Mouse (Mus musculus): ENCODE results near the gene Siglece. TPM values are rescaled to one million over a fixed set of nuclear protein-coding genes. Genes with fewer than 3 reads are reported as not detected.
"Not testable (repeated sequence)": the region's sequence is repeated elsewhere in the genome, so short reads cannot be mapped to it uniquely, and the experiment has no call there.

Gene Siglece
- polyA plus RNA-seq, 1 experiment from 2014 or later, result 2.0 TPM

- not testable (repeated sequence) for H3K27me3 ChIP-seq (replicated peaks); H3K9ac ChIP-seq; ATAC-seq (ENCODE audit: insufficient read depth, low FRiP score, low read depth); H3K4me3 ChIP-seq (replicated peaks); H3K9me3 ChIP-seq; H3K4me2 ChIP-seq; H3K36me3 ChIP-seq; H3K4me1 ChIP-seq; H3K27ac ChIP-seq
- 86% methylated on average over 4 of the region's 4 CpGs for WGBS
Observed at GRCm38 (mm10) chr7:43667221-43667620, 7.3 kb upstream of the Siglece start.

- H3K4me2 ChIP-seq, result no peak overlapping the region
- H3K4me3 ChIP-seq (replicated peaks), result no peak overlapping the region
- H3K36me3 ChIP-seq, result no peaks in the 10 kb centered on the region
- no peaks in the 10 kb centered on the region for H3K27me3 ChIP-seq (replicated peaks)
- WGBS, result 83% methylated on average over 1 of the region's 1 CpGs
- H3K9ac ChIP-seq, result no peak overlapping the region
- H3K4me1 ChIP-seq, result no peaks in the 10 kb centered on the region
- H3K27ac ChIP-seq, result no peak overlapping the region
- H3K9me3 ChIP-seq, result no peaks in the 10 kb centered on the region
- no peak for ATAC-seq (ENCODE audit: insufficient read depth, low FRiP score, low read depth)
Observed at GRCm38 (mm10) chr7:43662804-43663203, 2.8 kb upstream of the Siglece start.

- Histone ChIP-seq H3K9me3 (no peaks in the 10 kb centered on the region; the same call in 1 of the 2 replicates), H3K36me3 (no peaks in the 10 kb centered on the region), H3K4me2 (no peak overlapping the region), H3K4me1 (no peaks in the 10 kb centered on the region), H3K27me3 (replicated peaks) (no peaks in the 10 kb centered on the region), H3K4me3 (replicated peaks) (no peak overlapping the region), H3K9ac (no peak overlapping the region), H3K27ac (no peak overlapping the region)
- no peak for ATAC-seq (ENCODE audit: insufficient read depth, low FRiP score, low read depth)
- WGBS, result 58% methylated on average over 6 of the region's 6 CpGs
Observed at GRCm38 (mm10) chr7:43656232-43656631, 3.7 kb downstream of the Siglece start.

- H3K4me1 ChIP-seq, result no peaks in the 10 kb centered on the region
- 64% methylated on average over 3 of the region's 3 CpGs for WGBS
- H3K27me3 ChIP-seq (replicated peaks), result no peaks in the 10 kb centered on the region
- H3K36me3 ChIP-seq, result no peaks in the 10 kb centered on the region
- H3K4me3 ChIP-seq (replicated peaks), result no peak overlapping the region
- H3K4me2 ChIP-seq, result no peak overlapping the region
- H3K9ac ChIP-seq, result no peak overlapping the region
- no peak for ATAC-seq (ENCODE audit: insufficient read depth, low FRiP score, low read depth)
- no peaks in the 10 kb centered on the region; the same call in 1 of the 2 replicates for H3K9me3 ChIP-seq
- no peak overlapping the region for H3K27ac ChIP-seq
Observed at GRCm38 (mm10) chr7:43654519-43654918, 5.4 kb downstream of the Siglece start.

DNA sequence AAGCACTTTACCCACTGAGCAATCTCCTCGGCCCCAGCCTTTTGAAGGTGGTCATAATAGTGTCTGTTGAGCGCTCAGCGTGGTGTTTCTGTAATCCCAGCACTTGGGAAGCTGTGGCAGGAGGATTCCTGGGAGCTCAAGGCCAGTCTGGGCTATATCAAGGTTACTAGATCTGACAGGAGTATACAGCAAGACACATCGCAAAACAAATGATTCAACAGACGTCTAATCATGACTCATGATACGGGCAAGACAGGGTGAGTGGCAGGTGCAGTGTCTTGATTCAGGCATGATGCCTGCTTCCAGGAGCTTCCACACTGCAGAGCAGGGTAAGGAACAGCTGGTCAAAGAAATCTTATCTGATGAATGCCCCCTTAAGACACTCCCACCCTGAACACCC, 7.3 kb downstream of the Siglece start:
- Histone ChIP-seq H3K4me1 (no peaks in the 10 kb centered on the region), H3K27me3 (replicated peaks) (no peaks in the 10 kb centered on the region), H3K4me2 (no peak overlapping the region), H3K4me3 (replicated peaks) (no peak overlapping the region), H3K9ac (no peak overlapping the region), H3K27ac (no peak overlapping the region), H3K36me3 (no peaks in the 10 kb centered on the region), H3K9me3 (no peaks in the 10 kb centered on the region; the same call in 1 of the 2 replicates)
- 82% methylated on average over 6 of the region's 6 CpGs for WGBS
- ATAC-seq (ENCODE audit: insufficient read depth, low FRiP score, low read depth), result no peak

GRCm38 (mm10) chr7:43643046-43643652, 16.8 kb downstream of the Siglece start:
- H3K36me3 ChIP-seq, result no peaks in the 10 kb centered on the region
- H3K4me1 ChIP-seq, result no peaks in the 10 kb centered on the region
- 77% methylated on average over 17 of the region's 17 CpGs for WGBS
- H3K9me3 ChIP-seq, result no peaks in the 10 kb centered on the region
- H3K27ac ChIP-seq, result no peak overlapping the region
- no peak overlapping the region for H3K4me2 ChIP-seq
- ATAC-seq (ENCODE audit: insufficient read depth, low FRiP score, low read depth), result no peak
- H3K4me3 ChIP-seq (replicated peaks), result no peak overlapping the region
- H3K9ac ChIP-seq, result no peak overlapping the region
- no peaks in the 10 kb centered on the region for H3K27me3 ChIP-seq (replicated peaks)

GRCm38 (mm10) chr7:43642587-43642986, 17.4 kb downstream of the Siglece start:
- Histone ChIP-seq H3K9ac (no peak overlapping the region), H3K4me2 (no peak overlapping the region), H3K4me1 (no peaks in the 10 kb centered on the region), H3K27me3 (replicated peaks) (no peaks in the 10 kb centered on the region), H3K4me3 (replicated peaks) (no peak overlapping the region), H3K36me3 (no peaks in the 10 kb centered on the region), H3K27ac (no peak overlapping the region), H3K9me3 (no peaks in the 10 kb centered on the region)
- no peak for ATAC-seq (ENCODE audit: insufficient read depth, low FRiP score, low read depth)
- 78% methylated on average over 5 of the region's 5 CpGs for WGBS

DNA sequence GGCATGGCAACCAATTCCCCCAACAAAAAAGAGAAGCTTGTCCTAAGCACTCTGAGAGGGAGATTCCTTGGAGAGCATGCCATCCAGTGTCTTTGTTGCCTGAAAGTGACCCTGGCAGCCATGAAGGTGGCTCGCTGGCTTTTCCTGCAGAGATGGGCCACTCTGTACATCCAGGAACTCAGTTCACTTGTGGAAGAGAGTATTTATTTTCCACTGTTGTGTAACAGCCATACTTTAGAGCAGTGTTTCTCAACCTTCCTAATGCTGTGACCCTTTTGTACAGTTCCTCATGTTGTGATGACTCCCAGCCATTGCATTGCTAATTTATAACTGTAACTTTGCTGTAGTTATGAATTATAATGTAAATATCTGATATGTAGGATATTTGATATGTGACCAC, 22.8 kb downstream of the Siglece start:
- Histone ChIP-seq H3K9me3 (no peaks in the 10 kb centered on the region), H3K27me3 (replicated peaks) (no peaks in the 10 kb centered on the region), H3K4me2 (no peak overlapping the region), H3K4me3 (replicated peaks) (no peak overlapping the region), H3K4me1 (no peaks in the 10 kb centered on the region), H3K27ac (no peak overlapping the region), H3K36me3 (no peaks in the 10 kb centered on the region), H3K9ac (no peak overlapping the region)
- ATAC-seq (ENCODE audit: insufficient read depth, low FRiP score, low read depth), result no peak
- WGBS, result 79% methylated on average over 1 of the region's 1 CpGs

GRCm38 (mm10) chr7:43636194-43636593, 23.8 kb downstream of the Siglece start:
- H3K4me3 ChIP-seq (replicated peaks), result no peak overlapping the region
- no peak for ATAC-seq (ENCODE audit: insufficient read depth, low FRiP score, low read depth)
- no peaks in the 10 kb centered on the region for H3K27me3 ChIP-seq (replicated peaks)
- H3K36me3 ChIP-seq, result no peaks in the 10 kb centered on the region
- H3K4me2 ChIP-seq, result no peak overlapping the region
- H3K27ac ChIP-seq, result no peak overlapping the region
- WGBS, result 67% methylated on average over 2 of the region's 2 CpGs
- no peaks in the 10 kb centered on the region for H3K4me1 ChIP-seq
- H3K9me3 ChIP-seq, result no peaks in the 10 kb centered on the region
- H3K9ac ChIP-seq, result no peak overlapping the region

- no peaks in the 10 kb centered on the region for H3K36me3 ChIP-seq
- 0 out of 2 replicates have a peak, but pooled peaks have one; percentile 35 for ATAC-seq (ENCODE audit: insufficient read depth, low FRiP score, low read depth)
- no peaks in the 10 kb centered on the region for H3K27me3 ChIP-seq (replicated peaks)
- no peak within 1 kb of the TSS for H3K9ac ChIP-seq
- no peaks in the 10 kb centered on the region for H3K4me1 ChIP-seq
- no peak within 1 kb of the TSS for H3K27ac ChIP-seq
- H3K4me2 ChIP-seq, result no peak within 1 kb of the TSS
- H3K9me3 ChIP-seq, result no peaks in the 10 kb centered on the region
- H3K4me3 ChIP-seq (replicated peaks), result no peak within 1 kb of the TSS
- 52% methylated on average over 6 of the region's 6 CpGs for WGBS
Observed at GRCm38 (mm10) chr7:43634500-43634899, 25.5 kb downstream of the Siglece start, which contains the start of gene Ceacam18. TSS of gene Ceacam18 (plus strand) at chr7:43634707.

DNA sequence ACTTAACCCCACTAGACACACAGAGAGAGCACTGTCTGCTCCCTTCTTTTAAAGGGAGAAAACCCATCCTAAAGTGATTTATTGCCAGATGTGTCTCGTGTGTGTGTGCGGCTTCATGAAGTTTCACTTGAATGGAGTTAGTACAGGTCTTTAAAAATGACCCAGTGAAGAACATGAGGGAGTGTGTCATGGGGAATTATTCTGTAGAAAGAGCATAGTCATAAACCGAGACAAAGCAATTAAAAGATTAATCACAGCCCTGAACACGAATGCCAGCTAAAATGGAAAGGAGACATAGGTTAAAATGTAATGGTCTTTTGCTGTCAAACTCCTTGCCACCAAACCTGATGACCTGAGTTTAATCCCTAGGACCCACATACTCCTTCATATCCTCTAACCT, 26.0 kb downstream of the Siglece start:
- no peak for ATAC-seq (ENCODE audit: insufficient read depth, low FRiP score, low read depth)
- no peaks in the 10 kb centered on the region for H3K27me3 ChIP-seq (replicated peaks)
- no peak overlapping the region for H3K4me3 ChIP-seq (replicated peaks)
- no peak overlapping the region for H3K9ac ChIP-seq
- no peak overlapping the region for H3K27ac ChIP-seq
- H3K4me1 ChIP-seq, result no peaks in the 10 kb centered on the region
- 65% methylated on average over 4 of the region's 4 CpGs for WGBS
- no peak overlapping the region for H3K4me2 ChIP-seq
- no peaks in the 10 kb centered on the region for H3K36me3 ChIP-seq
- no peaks in the 10 kb centered on the region for H3K9me3 ChIP-seq

- no peaks in the 10 kb centered on the region for H3K36me3 ChIP-seq
- 80% methylated on average over 8 of the region's 8 CpGs for WGBS
- no peak overlapping the region for H3K4me3 ChIP-seq (replicated peaks)
- H3K4me2 ChIP-seq, result no peak overlapping the region
- no peak overlapping the region for H3K27ac ChIP-seq
- no peaks in the 10 kb centered on the region for H3K9me3 ChIP-seq
- no peak for ATAC-seq (ENCODE audit: insufficient read depth, low FRiP score, low read depth)
- H3K9ac ChIP-seq, result no peak overlapping the region
- no peaks in the 10 kb centered on the region for H3K27me3 ChIP-seq (replicated peaks)
- H3K4me1 ChIP-seq, result no peaks in the 10 kb centered on the region
Observed at GRCm38 (mm10) chr7:43625794-43626422, 34.1 kb downstream of the Siglece start.

Data from stomach, embryonic 15.5 days (tissue).